Mouse (Mus musculus): Measurements from ENCODE around the gene 4930433I11Rik. TPM values are rescaled to one million over a fixed set of nuclear protein-coding genes. Genes with fewer than 3 reads are reported as not detected.
"Not testable (repeated sequence)": the region's sequence is repeated elsewhere in the genome, so short reads cannot be mapped to it uniquely, and the experiment has no call there.

Gene 4930433I11Rik
- polyA plus RNA-seq (2015; fragmentation: Nextera tagmentation; extraction: Ambion mirVana) = not detected in 2 replicates

- Histone ChIP-seq H3K36me3 (ENCODE audit: control insufficient read depth, insufficient read depth, low read length) (no peaks in the 10 kb centered on the region), H3K4me3 (ENCODE audit: low read length) (no peak within 1 kb of the TSS), H3K4me1 (replicated peaks; ENCODE audit: control insufficient read depth, insufficient read depth, low read length) (no peaks in the 10 kb centered on the region), H3K4me2 (ENCODE audit: low read depth, low read length) (no peak within 1 kb of the TSS), H3K9me3 (ENCODE audit: control insufficient read depth, low read length) (no peaks in the 10 kb centered on the region; the same call in 1 of the 2 replicates), H3K27ac (ENCODE audit: low read length) (no peak within 1 kb of the TSS), H3K9ac (ENCODE audit: low read length) (no peak within 1 kb of the TSS), H3K27me3 (ENCODE audit: control insufficient read depth, insufficient read depth, low read depth, low read length) (no peaks in the 10 kb centered on the region)
- 73% methylated on average over 1 of the region's 1 CpGs for WGBS
- no peak for ATAC-seq (ENCODE audit: low read depth)
Measured at GRCm38 (mm10) chr7:40987243-40987642, at the start of gene 4930433I11Rik. Gene 4930433I11Rik, plus strand, starts transcription at chr7:40987543.

DNA sequence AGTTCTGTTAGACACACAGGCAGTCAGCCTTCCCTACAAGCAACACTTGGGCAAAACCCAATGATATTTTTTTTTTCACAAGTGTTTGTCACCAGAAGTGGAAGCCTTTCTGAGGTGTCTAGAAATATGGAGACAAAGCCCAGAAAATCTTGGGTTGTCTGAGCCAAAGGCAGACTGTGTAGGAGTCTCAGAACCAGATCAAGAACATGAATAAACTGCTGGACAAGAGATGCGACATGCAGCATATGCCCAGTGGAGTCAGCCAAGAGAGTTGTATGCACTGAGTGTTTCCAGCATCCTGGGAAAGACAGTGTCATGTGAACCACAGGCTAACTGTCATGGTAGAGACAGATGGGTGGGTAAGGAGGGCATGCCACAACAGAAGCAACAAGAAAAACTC lies 48.0 kb upstream of the 4930433I11Rik start:
- no peaks in the 10 kb centered on the region for H3K36me3 ChIP-seq (ENCODE audit: control insufficient read depth, insufficient read depth, low read length)
- H3K9me3 ChIP-seq (ENCODE audit: control insufficient read depth, low read length) = no peaks in the 10 kb centered on the region
- no peak overlapping the region for H3K27ac ChIP-seq (ENCODE audit: low read length)
- H3K4me2 ChIP-seq (ENCODE audit: low read depth, low read length) = no peak overlapping the region
- WGBS = 82% methylated on average over 1 of the region's 1 CpGs
- no peak overlapping the region for H3K4me3 ChIP-seq (ENCODE audit: low read length)
- H3K9ac ChIP-seq (ENCODE audit: low read length) = no peak overlapping the region
- no peaks in the 10 kb centered on the region for H3K4me1 ChIP-seq (replicated peaks; ENCODE audit: control insufficient read depth, insufficient read depth, low read length)
- no peak for ATAC-seq (ENCODE audit: low read depth)
- no peaks in the 10 kb centered on the region for H3K27me3 ChIP-seq (ENCODE audit: control insufficient read depth, insufficient read depth, low read depth, low read length)

- H3K27ac ChIP-seq (ENCODE audit: low read length) = no peak overlapping the region
- no peaks in the 10 kb centered on the region for H3K9me3 ChIP-seq (ENCODE audit: control insufficient read depth, low read length)
- ATAC-seq (ENCODE audit: low read depth) = no peak
- no peaks in the 10 kb centered on the region for H3K4me1 ChIP-seq (replicated peaks; ENCODE audit: control insufficient read depth, insufficient read depth, low read length)
- H3K27me3 ChIP-seq (ENCODE audit: control insufficient read depth, insufficient read depth, low read depth, low read length) = no peaks in the 10 kb centered on the region
- H3K9ac ChIP-seq (ENCODE audit: low read length) = no peak overlapping the region
- H3K36me3 ChIP-seq (ENCODE audit: control insufficient read depth, insufficient read depth, low read length) = no peaks in the 10 kb centered on the region
- no peak overlapping the region for H3K4me2 ChIP-seq (ENCODE audit: low read depth, low read length)
- WGBS = 47% methylated on average over 3 of the region's 3 CpGs
- H3K4me3 ChIP-seq (ENCODE audit: low read length) = no peak overlapping the region
Measured at GRCm38 (mm10) chr7:40942233-40942935, 45.0 kb upstream of the 4930433I11Rik start.

DNA sequence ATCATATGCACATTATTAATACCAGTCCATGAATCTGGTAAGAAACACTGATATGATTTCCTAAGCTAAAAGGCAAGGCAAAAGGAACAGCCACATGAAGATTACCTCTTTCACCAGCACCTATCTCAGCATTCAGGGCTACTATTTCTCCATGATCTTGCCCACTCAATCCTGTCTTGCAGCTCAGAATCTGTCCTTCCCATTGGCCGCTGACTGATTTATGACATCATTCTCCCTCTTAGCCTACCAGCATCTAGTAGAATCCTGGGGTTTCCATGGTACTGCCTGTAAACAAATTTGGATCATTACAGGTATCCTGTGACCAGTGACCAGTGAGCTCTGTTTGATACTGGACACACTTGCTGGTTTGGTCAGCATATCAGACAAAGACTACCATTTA lies 45.1 kb downstream of the 4930433I11Rik start, which contains the start of gene Gm4884:
TSS of gene Gm4884 (plus strand) at position 301 of the 400 bp plus-strand sequence.
- not testable (repeated sequence) for H3K9me3 ChIP-seq (ENCODE audit: control insufficient read depth, low read length); H3K27me3 ChIP-seq (ENCODE audit: control insufficient read depth, insufficient read depth, low read depth, low read length); H3K9ac ChIP-seq (ENCODE audit: low read length); H3K27ac ChIP-seq (ENCODE audit: low read length); H3K36me3 ChIP-seq (ENCODE audit: control insufficient read depth, insufficient read depth, low read length); ATAC-seq (ENCODE audit: low read depth); H3K4me3 ChIP-seq (ENCODE audit: low read length); H3K4me1 ChIP-seq (replicated peaks; ENCODE audit: control insufficient read depth, insufficient read depth, low read length); H3K4me2 ChIP-seq (ENCODE audit: low read depth, low read length)
- 88% methylated on average over 1 of the region's 1 CpGs for WGBS

DNA sequence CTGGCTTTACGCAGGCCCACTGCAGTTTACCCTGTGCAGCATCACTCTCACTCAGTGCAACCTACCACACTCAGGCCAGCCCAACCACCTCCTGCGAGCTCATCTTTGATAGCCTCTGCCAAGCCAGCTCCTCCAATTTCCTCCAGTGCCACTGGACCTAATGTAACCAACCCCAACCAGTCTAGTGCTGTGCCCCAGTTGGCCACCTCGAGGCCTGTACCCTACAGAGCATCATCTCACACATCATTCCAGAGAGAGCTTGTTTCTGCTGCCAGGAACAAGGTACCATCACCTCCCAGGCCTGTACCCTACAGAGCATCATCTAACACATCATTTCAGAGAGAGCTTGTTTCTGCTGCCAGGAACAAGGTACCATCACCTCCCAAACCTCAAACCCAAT lies 56.7 kb downstream of the 4930433I11Rik start:
- not testable (repeated sequence) for H3K9me3 ChIP-seq (ENCODE audit: control insufficient read depth, low read length); H3K4me1 ChIP-seq (replicated peaks; ENCODE audit: control insufficient read depth, insufficient read depth, low read length); H3K36me3 ChIP-seq (ENCODE audit: control insufficient read depth, insufficient read depth, low read length); ATAC-seq (ENCODE audit: low read depth); H3K4me2 ChIP-seq (ENCODE audit: low read depth, low read length); H3K9ac ChIP-seq (ENCODE audit: low read length); H3K27ac ChIP-seq (ENCODE audit: low read length); H3K4me3 ChIP-seq (ENCODE audit: low read length); H3K27me3 ChIP-seq (ENCODE audit: control insufficient read depth, insufficient read depth, low read depth, low read length)
- WGBS = 56% methylated on average over 3 of the region's 3 CpGs

Other genes starting within 250 kb of the 4930433I11Rik start
- 0.41 and 0.50 TPM in 2 replicates for gene Vstm2b, start 89.2 kb upstream of the 4930433I11Rik start, polyA plus RNA-seq (2015; fragmentation: Nextera tagmentation; extraction: Ambion mirVana)
- gene Gm4884, start 45.2 kb downstream of the 4930433I11Rik start, polyA plus RNA-seq (2015; fragmentation: Nextera tagmentation; extraction: Ambion mirVana) = not detected in 2 replicates
- not detected in 2 replicates for gene Gm5592, start 166.3 kb downstream of the 4930433I11Rik start, polyA plus RNA-seq (2015; fragmentation: Nextera tagmentation; extraction: Ambion mirVana)